Mouse (Mus musculus): ENCODE results near the gene Olfm4.

GRCm38 (mm10) chr14:80000110-80000531, 16.2 kb downstream of the Olfm4 start:
- TF ChIP-seq CTCF (IDR thresholded peaks at IDR 0.05; ENCODE audit: low read depth, low read length) (no peak), POLR2A (IDR thresholded peaks at IDR 0.05; ENCODE audit: extremely low read depth, insufficient read depth, low read length) (no peak)

All from liver, adult 2 months (tissue).